Mouse (Mus musculus) urinary bladder, adult 2 months (tissue): Measurements from ENCODE around the gene Uimc1. TPM values are rescaled to one million over a fixed set of nuclear protein-coding genes. Genes with fewer than 3 reads are reported as not detected.
"Not testable (repeated sequence)": the region's sequence is repeated elsewhere in the genome, so short reads cannot be mapped to it uniquely, and the experiment has no call there.

ENCODE experiments used
- DNase-seq: peaks from one replicate; pipeline ENCODE4 v3.0.0; 2022; ENCODE audit warnings: low spot score
- polyA plus RNA-seq: library from polyadenylated mRNA; depleted of rRNA; stranded (reverse); fragments of >200 nt; gene quantifications from 2 replicates; pipeline ENCODE4 v1.2.3, GENCODE M21; 2012; rRNA removed

Gene Uimc1
- polyA plus RNA-seq, result 30.8 and 31.4 TPM in 2 replicates

GRCm38 (mm10) chr13:55099726-55100478 lies at the start of gene Uimc1:
TSS of gene Uimc1 (minus strand) at chr13:55100300.
- DNase-seq, result peak; percentile 69

GRCm38 (mm10) chr13:55140271-55140670 lies 40.2 kb upstream of the Uimc1 start:
- DNase-seq, result no peak

- DNase-seq, result no peak
Measured at GRCm38 (mm10) chr13:55135382-55135781, 35.3 kb upstream of the Uimc1 start.

GRCm38 (mm10) chr13:55133448-55133847 lies 33.3 kb upstream of the Uimc1 start, which contains the start of gene Gm17617:
TSS of gene Gm17617 (minus strand) at chr13:55133548.
- DNase-seq, result no peak

- DNase-seq, result no peak
Measured at GRCm38 (mm10) chr13:55124903-55125302, 24.8 kb upstream of the Uimc1 start.

- no peak for DNase-seq
Measured at GRCm38 (mm10) chr13:55114375-55114774, 14.3 kb upstream of the Uimc1 start.

- DNase-seq, result no peak
Measured at GRCm38 (mm10) chr13:55107694-55108093, 7.6 kb upstream of the Uimc1 start.

- no peak for DNase-seq
Measured at GRCm38 (mm10) chr13:55107116-55107515, 7.0 kb upstream of the Uimc1 start.

GRCm38 (mm10) chr13:55105953-55106691 lies 6.0 kb upstream of the Uimc1 start:
- DNase-seq, result no peak

GRCm38 (mm10) chr13:55105045-55105952 lies 5.2 kb upstream of the Uimc1 start, which contains the start of gene Zfp346:
TSS of gene Zfp346 (plus strand) at chr13:55105311.
- peak; percentile 90 for DNase-seq

- DNase-seq, result no peak
Measured at GRCm38 (mm10) chr13:55103351-55103750, 3.3 kb upstream of the Uimc1 start.

- DNase-seq, result no peak
Measured at GRCm38 (mm10) chr13:55102366-55102765, 2.3 kb upstream of the Uimc1 start.

GRCm38 (mm10) chr13:55101627-55102026 lies 1.5 kb upstream of the Uimc1 start:
- no peak for DNase-seq

- no peak for DNase-seq
Measured at GRCm38 (mm10) chr13:55099066-55099725, 904 bp downstream of the Uimc1 start.

GRCm38 (mm10) chr13:55097841-55098240 lies 2.3 kb downstream of the Uimc1 start:
- not testable (repeated sequence) for DNase-seq

- DNase-seq, result no peak
Measured at GRCm38 (mm10) chr13:55092588-55092987, 7.5 kb downstream of the Uimc1 start.

GRCm38 (mm10) chr13:55075597-55075996 lies 24.5 kb downstream of the Uimc1 start:
- DNase-seq, result no peak

GRCm38 (mm10) chr13:55071322-55071721 lies 28.8 kb downstream of the Uimc1 start:
- no peak for DNase-seq

GRCm38 (mm10) chr13:55069719-55070118 lies 30.4 kb downstream of the Uimc1 start:
- DNase-seq, result no peak

- DNase-seq, result no peak
Measured at GRCm38 (mm10) chr13:55063276-55063675, 36.8 kb downstream of the Uimc1 start.

GRCm38 (mm10) chr13:55058042-55058441 lies 42.1 kb downstream of the Uimc1 start:
- no peak for DNase-seq
